Mouse (Mus musculus): ENCODE results near the gene Msx3.
A peak's percentile ranks its signal among the peaks of the same experiment; 100 is the strongest.

The Msx3 gene

GRCm38 (mm10) chr7:140048361-140049114 is at the start of gene Msx3:
Gene Msx3, minus strand, starts transcription at chr7:140049089.
- DNase-seq (ENCODE audit: low read depth, low spot score): no peak

- no peak for DNase-seq (ENCODE audit: low read depth, low spot score)
These were observed 49.6 kb upstream of the Msx3 start for GRCm38 (mm10) chr7:140098466-140098865.

DNA sequence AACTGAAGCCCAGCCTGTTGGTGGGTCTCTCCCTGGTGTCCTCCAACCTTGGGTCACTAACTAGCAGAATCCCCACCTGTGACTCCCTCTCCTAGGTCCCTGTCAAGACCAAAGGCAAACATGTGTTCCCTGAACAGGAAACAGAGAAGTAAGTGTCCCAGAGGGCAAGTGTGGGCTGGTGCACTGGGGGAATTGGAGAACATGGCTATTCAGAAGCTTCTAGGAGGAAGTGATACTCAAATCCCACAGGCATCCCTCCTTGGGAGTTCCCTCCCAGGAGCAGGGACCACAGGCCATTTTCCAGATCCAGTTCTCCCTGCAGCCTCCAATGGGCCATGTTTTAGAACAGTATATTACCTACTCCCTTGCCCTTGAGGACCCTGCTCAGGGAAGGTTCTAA is 47.2 kb upstream of the Msx3 start:
- DNase-seq (ENCODE audit: low read depth, low spot score): no peak

DNA sequence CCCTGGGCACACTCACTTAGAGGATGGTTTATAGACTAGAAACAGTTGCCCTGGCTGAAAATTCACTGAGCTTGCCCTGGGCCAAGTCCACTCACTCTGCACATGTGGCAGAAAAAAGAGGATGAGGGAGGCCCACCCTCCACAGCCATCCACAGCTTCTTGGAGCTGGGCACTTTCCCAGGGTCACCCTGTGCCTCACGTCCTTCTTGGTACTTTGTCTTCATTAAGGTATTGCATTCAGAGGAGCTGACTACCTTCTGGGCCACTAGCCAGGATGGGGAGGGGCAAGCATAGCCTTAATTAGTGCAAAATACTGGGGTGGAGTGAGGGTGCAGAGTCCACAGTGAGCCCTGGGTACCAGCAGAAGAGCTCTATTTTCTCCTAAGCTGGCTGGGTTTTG is 46.7 kb upstream of the Msx3 start:
- DNase-seq (ENCODE audit: low read depth, low spot score): no peak

- DNase-seq (ENCODE audit: low read depth, low spot score): no peak
These were observed 46.1 kb upstream of the Msx3 start for GRCm38 (mm10) chr7:140094954-140095353.

GRCm38 (mm10) chr7:140092924-140093528 is 44.1 kb upstream of the Msx3 start, which contains the start of gene Prap1:
Gene Prap1, plus strand, starts transcription at chr7:140093395.
- DNase-seq (ENCODE audit: low read depth, low spot score): no peak

GRCm38 (mm10) chr7:140090601-140091000 is 41.7 kb upstream of the Msx3 start:
- DNase-seq (ENCODE audit: low read depth, low spot score): no peak

GRCm38 (mm10) chr7:140082242-140082678 is 33.4 kb upstream of the Msx3 start, which contains the start of gene Caly:
Gene Caly, minus strand, starts transcription at chr7:140082548.
- DNase-seq (ENCODE audit: low read depth, low spot score): no peak

GRCm38 (mm10) chr7:140081408-140082241 is 32.7 kb upstream of the Msx3 start:
- no peak for DNase-seq (ENCODE audit: low read depth, low spot score)

GRCm38 (mm10) chr7:140080503-140081156 is 31.7 kb upstream of the Msx3 start:
- DNase-seq (ENCODE audit: low read depth, low spot score): peak; percentile 62

DNA sequence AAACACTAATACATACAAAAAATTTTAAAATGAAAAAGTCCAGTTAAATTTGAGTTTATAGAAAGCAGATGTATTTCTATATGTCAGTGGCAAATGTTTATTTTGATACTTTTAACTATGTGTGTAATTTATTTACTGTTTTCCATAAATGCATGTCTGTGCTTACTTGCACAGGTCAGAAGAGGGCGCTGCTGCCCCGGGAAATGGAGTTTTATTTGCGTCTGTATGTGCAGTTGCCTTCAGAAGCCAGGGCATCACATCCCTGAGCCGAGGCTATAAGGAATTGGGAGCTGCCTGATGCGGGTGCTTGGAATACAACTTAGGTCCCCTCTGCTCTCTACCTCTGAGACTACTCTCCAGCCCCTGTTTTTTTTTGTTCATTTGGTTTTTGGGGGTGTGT is 29.8 kb upstream of the Msx3 start:
- no peak for DNase-seq (ENCODE audit: low read depth, low spot score)

GRCm38 (mm10) chr7:140077698-140078097 is 28.8 kb upstream of the Msx3 start:
- DNase-seq (ENCODE audit: low read depth, low spot score): no peak

GRCm38 (mm10) chr7:140070042-140070711 is 21.3 kb upstream of the Msx3 start:
- no peak for DNase-seq (ENCODE audit: low read depth, low spot score)

DNA sequence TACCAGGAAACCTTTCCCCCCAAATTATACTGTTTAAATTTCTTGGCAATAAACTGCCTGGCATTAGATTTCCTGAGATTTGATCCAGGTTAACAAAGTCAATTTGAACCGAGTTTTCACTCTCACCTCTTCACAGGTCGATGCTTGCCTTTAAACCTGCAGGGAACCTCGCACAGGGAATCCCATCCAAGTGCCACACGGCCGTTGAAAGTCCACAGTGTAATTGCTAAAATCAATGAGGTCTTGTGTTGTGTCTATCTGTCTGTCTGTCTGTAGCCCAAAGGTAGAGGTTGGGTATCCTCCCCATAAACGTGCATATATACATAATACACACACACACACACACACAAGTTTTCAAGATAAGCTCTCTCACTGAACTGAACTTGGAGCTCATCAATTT is 18.5 kb upstream of the Msx3 start:
- DNase-seq (ENCODE audit: low read depth, low spot score): no peak

DNA sequence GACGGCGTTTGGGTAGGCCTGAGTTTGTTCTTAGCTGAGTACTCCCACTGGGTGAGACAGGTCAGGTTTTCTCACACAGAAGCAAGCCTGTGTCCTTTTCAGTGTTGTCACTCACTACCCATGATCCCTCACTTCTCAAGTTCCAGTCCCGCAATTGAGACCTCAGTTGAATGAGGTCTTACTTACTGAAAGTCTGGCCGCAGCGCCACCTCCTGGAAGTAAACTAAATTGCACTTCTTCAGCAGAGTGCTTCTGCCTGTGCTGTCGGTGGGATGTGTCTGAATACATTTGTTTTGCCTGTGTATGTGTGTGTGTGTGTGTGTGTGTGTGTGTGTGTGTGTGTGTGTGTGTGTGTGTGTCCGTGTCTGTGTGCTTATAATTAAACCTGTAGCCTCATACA is 14.2 kb upstream of the Msx3 start:
- DNase-seq (ENCODE audit: low read depth, low spot score): no peak

- DNase-seq (ENCODE audit: low read depth, low spot score): no peak
These were observed 13.4 kb upstream of the Msx3 start for GRCm38 (mm10) chr7:140062307-140062706.

- DNase-seq (ENCODE audit: low read depth, low spot score): no peak
These were observed 12.9 kb upstream of the Msx3 start for GRCm38 (mm10) chr7:140061832-140062130.

- no peak for DNase-seq (ENCODE audit: low read depth, low spot score)
These were observed 12.3 kb upstream of the Msx3 start for GRCm38 (mm10) chr7:140060936-140061831.

DNA sequence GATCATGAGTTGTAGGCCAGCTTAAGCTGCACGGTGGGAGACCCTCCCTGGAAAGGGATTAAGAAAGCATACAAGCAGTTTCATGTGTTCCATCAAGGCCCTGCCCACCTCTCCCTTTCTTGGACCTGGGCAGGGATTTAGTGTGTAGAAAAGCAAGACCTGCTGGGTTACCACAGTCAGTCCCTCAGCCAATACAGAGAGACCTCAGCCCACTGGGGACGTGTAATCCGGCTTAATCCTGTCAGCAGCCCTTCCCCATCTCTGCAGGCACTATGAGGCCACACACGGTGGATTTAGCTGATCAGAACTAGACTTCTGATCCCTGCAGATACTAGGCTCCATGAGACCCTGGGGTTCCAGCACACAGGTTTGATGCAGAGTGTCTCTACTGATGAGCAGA is 10.7 kb upstream of the Msx3 start:
- no peak for DNase-seq (ENCODE audit: low read depth, low spot score)

- no peak for DNase-seq (ENCODE audit: low read depth, low spot score)
These were observed 9.6 kb upstream of the Msx3 start for GRCm38 (mm10) chr7:140058528-140058927.
